Mouse (Mus musculus): ENCODE measurements around the gene Gm906. TPM values are rescaled to one million over a fixed set of nuclear protein-coding genes. Genes with fewer than 3 reads are reported as not detected.

Gm906 gene
- total and polyA plus RNA-seq, 2 experiments from 2014 or later, result not detected

Small RNAs within 50 kb of the gene (microRNA-seq; reads per million reads assigned to microRNA genes)
- not detected for gene Gm24017 (ENCODE audit: borderline number of aligned reads)

Other genes with a start within 250 kb of the Gm906 start
- gene Fbxw17, start 167.6 kb upstream of the Gm906 start, total RNA-seq (2014; rRNA removed), result 41.8 and 42.5 TPM in 2 replicates
- 29.6 and 39.1 TPM in 2 replicates for gene Fbxw17, start 167.6 kb upstream of the Gm906 start, polyA plus RNA-seq (2015; fragmentation: Nextera tagmentation; extraction: Ambion mirVana)
- gene Gm47429, start 193.6 kb upstream of the Gm906 start, total RNA-seq (2014; rRNA removed), result not detected in 2 replicates
- gene Gm47429, start 193.6 kb upstream of the Gm906 start, polyA plus RNA-seq (2015; fragmentation: Nextera tagmentation; extraction: Ambion mirVana), result not detected in 2 replicates
- not detected in 2 replicates for gene Nutm2, start 217.0 kb upstream of the Gm906 start, total RNA-seq (2014; rRNA removed)
- not detected in 2 replicates for gene Nutm2, start 217.0 kb upstream of the Gm906 start, polyA plus RNA-seq (2015; fragmentation: Nextera tagmentation; extraction: Ambion mirVana)